Mouse (Mus musculus) intestine, embryonic 16.5 days (tissue): ENCODE data around the gene Lrrc51. TPM values are rescaled to one million over a fixed set of nuclear protein-coding genes. Genes with fewer than 3 reads are reported as not detected.

ENCODE experiments used
- ATAC-seq: fragments of 200-750 bp; cut with Nextera tagmentation; 2 replicates; pipeline ENCODE4 v1.8.0; 2017; ENCODE audit warnings: moderate TSS enrichment, moderate library complexity
- H3K27ac ChIP-seq: fragments of 300-500 bp; sonication (generic); 2 replicates; pipeline ENCODE4 v1.5.1; 2014; ENCODE audit warnings: mild to moderate bottlenecking, low read length
- H3K27me3 ChIP-seq: fragments of 300-500 bp; sonication (generic); replicated peaks from 2 replicates; pipeline ENCODE4 v1.6.1; 2014; ENCODE audit warnings: low read length, control low read depth, mixed read lengths; ENCODE audit not compliant: control insufficient read depth, insufficient read depth
- H3K36me3 ChIP-seq: fragments of 300-500 bp; sonication (generic); 2 replicates; pipeline ENCODE4 v1.6.1; 2014; ENCODE audit warnings: low read length, control low read depth; ENCODE audit not compliant: control insufficient read depth, insufficient read depth
- H3K4me1 ChIP-seq: fragments of 300-500 bp; sonication (generic); 2 replicates; pipeline ENCODE4 v1.6.1; 2014; ENCODE audit warnings: low read length, control low read depth, mixed read lengths; ENCODE audit not compliant: control insufficient read depth, insufficient read depth
- H3K4me2 ChIP-seq: fragments of 300-500 bp; sonication (generic); 2 replicates; pipeline ENCODE4 v1.6.1; 2014; ENCODE audit warnings: low read depth, low read length, control low read depth
- H3K4me3 ChIP-seq: fragments of 300-500 bp; sonication (generic); 2 replicates; pipeline ENCODE4 v1.5.1; 2014; ENCODE audit warnings: mild to moderate bottlenecking, low read length
- H3K9ac ChIP-seq: fragments of 300-500 bp; sonication (generic); 2 replicates; pipeline ENCODE4 v1.6.1; 2014; ENCODE audit warnings: low read depth, low read length
- H3K9me3 ChIP-seq: fragments of 300-500 bp; sonication (generic); 2 replicates; pipeline ENCODE4 v1.6.1; 2016; ENCODE audit warnings: low read length, control low read depth; ENCODE audit not compliant: control insufficient read depth
- WGBS: fragments of 180-500 bp; shearing (Covaris S2); extraction: QIAGEN DNeasy Blood & Tissue Kit; methylation state at CpG from one replicate; pipeline ENCODE4 v1.1.7; 2014; 5-methylcytosine and 5-hydroxymethylcytosine counted together
- polyA plus RNA-seq: library from polyadenylated mRNA; unstranded; fragments of >200 nt; fragmentation: Nextera tagmentation; extraction: Ambion mirVana; gene quantifications from 2 replicates; pipeline ENCODE4 v1.2.1, GENCODE M21; 2015

Lrrc51 gene
- polyA plus RNA-seq, result 9.7 and 10.1 TPM in 2 replicates

- ATAC-seq, result peak; percentile 99
- H3K9me3 ChIP-seq, result no peaks in the 10 kb centered on the region
- WGBS, result under 1% methylated on average over 40 of the region's 40 CpGs
These were observed at the start of gene Lrrc51, which contains the start of gene Numa1 for GRCm38 (mm10) chr7:101933751-101934240. TSS of gene Lrrc51 (minus strand) at chr7:101933895. TSS of gene Numa1 (plus strand) at chr7:101934111.

GRCm38 (mm10) chr7:101982735-101983134, 49.0 kb upstream of the Lrrc51 start:
- H3K4me3 ChIP-seq, result no peak overlapping the region
- H3K27ac ChIP-seq, result no peak overlapping the region
- H3K4me2 ChIP-seq, result no peak overlapping the region
- no peaks in the 10 kb centered on the region for H3K27me3 ChIP-seq
- H3K36me3 ChIP-seq, result peaks cover 2% of the 10 kb centered on the region; the same call in 1 of the 2 replicates
- peak; percentile 50 for ATAC-seq
- no peaks in the 10 kb centered on the region for H3K4me1 ChIP-seq
- no peaks in the 10 kb centered on the region for H3K9me3 ChIP-seq
- WGBS, result 67% methylated on average over 1 of the region's 1 CpGs
- H3K9ac ChIP-seq, result no peak overlapping the region

More at GRCm38 (mm10) chr7:101933751-101934240, at the start of gene Lrrc51, which contains the start of gene Numa1:
- Histone ChIP-seq H3K4me1 (peaks cover 12% of the 10 kb centered on the region), H3K27ac (peak within 1 kb of the TSS; percentile 82), H3K4me3 (peak within 1 kb of the TSS; percentile 73), H3K4me2 (peak within 1 kb of the TSS; percentile 78), H3K27me3 (no peaks in the 10 kb centered on the region), H3K9ac (peak within 1 kb of the TSS; percentile 81), H3K36me3 (no peaks in the 10 kb centered on the region)

GRCm38 (mm10) chr7:101974505-101974904, 40.8 kb upstream of the Lrrc51 start:
- peaks cover 30% of the 10 kb centered on the region for H3K4me1 ChIP-seq
- no peak overlapping the region for H3K27ac ChIP-seq
- H3K9me3 ChIP-seq, result no peaks in the 10 kb centered on the region
- no peak overlapping the region for H3K4me2 ChIP-seq
- ATAC-seq, result no peak
- 0 out of 2 replicates have a peak, but pooled peaks cover 3% of the 10 kb centered on the region for H3K36me3 ChIP-seq
- no peak overlapping the region for H3K4me3 ChIP-seq
- no peak overlapping the region for H3K9ac ChIP-seq
- H3K27me3 ChIP-seq, result no peaks in the 10 kb centered on the region
- WGBS, result 33% methylated on average over 2 of the region's 2 CpGs

GRCm38 (mm10) chr7:101973730-101974129, 40.0 kb upstream of the Lrrc51 start:
- Histone ChIP-seq H3K36me3 (0 out of 2 replicates have a peak, but pooled peaks cover 3% of the 10 kb centered on the region), H3K4me1 (peaks cover 34% of the 10 kb centered on the region), H3K27ac (peak overlapping the region; percentile 57; the same call in 1 of the 2 replicates), H3K4me2 (peak overlapping the region; percentile 20; the same call in 1 of the 2 replicates), H3K9ac (no peak overlapping the region), H3K9me3 (no peaks in the 10 kb centered on the region), H3K27me3 (no peaks in the 10 kb centered on the region), H3K4me3 (no peak overlapping the region)
- no peak for ATAC-seq
- WGBS, result 61% methylated on average over 3 of the region's 3 CpGs

- Histone ChIP-seq H3K9ac (peak overlapping the region; percentile 89), H3K27ac (peak overlapping the region; percentile 100), H3K4me1 (peaks cover 41% of the 10 kb centered on the region), H3K4me3 (peak overlapping the region; percentile 79), H3K27me3 (no peaks in the 10 kb centered on the region), H3K4me2 (peak overlapping the region; percentile 83), H3K36me3 (0 out of 2 replicates have a peak, but pooled peaks cover 3% of the 10 kb centered on the region), H3K9me3 (no peaks in the 10 kb centered on the region)
- 33% methylated on average over 2 of the region's 2 CpGs for WGBS
- no peak for ATAC-seq
These were observed 38.0 kb upstream of the Lrrc51 start for GRCm38 (mm10) chr7:101971721-101972120.

GRCm38 (mm10) chr7:101970821-101971461, 37.2 kb upstream of the Lrrc51 start:
- 2% methylated on average over 19 of the region's 19 CpGs for WGBS
- peak; percentile 54 for ATAC-seq
- H3K27me3 ChIP-seq, result no peaks in the 10 kb centered on the region

GRCm38 (mm10) chr7:101970429-101970775, 36.7 kb upstream of the Lrrc51 start:
- WGBS, result 1% methylated on average over 17 of the region's 17 CpGs
- Histone ChIP-seq H3K36me3 (0 out of 2 replicates have a peak, but pooled peaks cover 3% of the 10 kb centered on the region), H3K4me3 (peak overlapping the region; percentile 79), H3K9me3 (no peaks in the 10 kb centered on the region), H3K27me3 (no peaks in the 10 kb centered on the region), H3K4me1 (peaks cover 41% of the 10 kb centered on the region), H3K9ac (peak overlapping the region; percentile 89), H3K27ac (peak overlapping the region; percentile 100), H3K4me2 (peak overlapping the region; percentile 83)
- peak; percentile 76 for ATAC-seq

More at GRCm38 (mm10) chr7:101970821-101971461, 37.2 kb upstream of the Lrrc51 start:
- Histone ChIP-seq H3K4me2 (peak overlapping the region; percentile 83), H3K27ac (peak overlapping the region; percentile 100), H3K9me3 (no peaks in the 10 kb centered on the region), H3K4me1 (peaks cover 41% of the 10 kb centered on the region), H3K4me3 (peak overlapping the region; percentile 79), H3K9ac (peak overlapping the region; percentile 89), H3K36me3 (0 out of 2 replicates have a peak, but pooled peaks cover 3% of the 10 kb centered on the region)

GRCm38 (mm10) chr7:101969694-101970428, 36.2 kb upstream of the Lrrc51 start:
- peaks cover 40% of the 10 kb centered on the region for H3K4me1 ChIP-seq
- peak overlapping the region; percentile 100 for H3K27ac ChIP-seq
- peak overlapping the region; percentile 83 for H3K4me2 ChIP-seq
- under 1% methylated on average over 48 of the region's 53 CpGs for WGBS
- H3K4me3 ChIP-seq, result peak overlapping the region; percentile 79
- H3K9ac ChIP-seq, result peak overlapping the region; percentile 89
- peak; percentile 92 for ATAC-seq
- no peaks in the 10 kb centered on the region for H3K27me3 ChIP-seq
- no peaks in the 10 kb centered on the region for H3K36me3 ChIP-seq
- no peaks in the 10 kb centered on the region for H3K9me3 ChIP-seq

GRCm38 (mm10) chr7:101968751-101969150, 35.1 kb upstream of the Lrrc51 start:
- no peaks in the 10 kb centered on the region for H3K9me3 ChIP-seq
- H3K27ac ChIP-seq, result peak overlapping the region; percentile 15
- no peak for ATAC-seq
- H3K27me3 ChIP-seq, result no peaks in the 10 kb centered on the region
- no peak overlapping the region for H3K9ac ChIP-seq
- H3K4me3 ChIP-seq, result no peak overlapping the region
- H3K4me2 ChIP-seq, result peak overlapping the region; percentile 14; the same call in 1 of the 2 replicates
- peaks cover 38% of the 10 kb centered on the region for H3K4me1 ChIP-seq
- 64% methylated on average over 2 of the region's 2 CpGs for WGBS
- no peaks in the 10 kb centered on the region for H3K36me3 ChIP-seq
